Mouse (Mus musculus) heart, adult 2 months (tissue): ENCODE results near the gene Cpne2.

Experiments used
- CTCF ChIP-seq: fragments of 200-600 bp; IDR thresholded peaks from 2 replicates; pipeline ENCODE4 v1.8.1; 2022; ENCODE audit warnings: antibody characterized with exemption, mild to moderate bottlenecking, moderate library complexity
- EP300 ChIP-seq: fragments of 200-500 bp; IDR thresholded peaks from 2 replicates; pipeline ENCODE4 v1.6.1; 2011; ENCODE audit warnings: low read depth, low read length, control low read depth; ENCODE audit not compliant: insufficient read depth
- POLR2A ChIP-seq: fragments of 200-500 bp; IDR thresholded peaks from 2 replicates; pipeline ENCODE4 v1.6.1; 2011; ENCODE audit warnings: mild to moderate bottlenecking, low read depth, low read length, control low read depth; ENCODE audit not compliant: insufficient read depth

DNA sequence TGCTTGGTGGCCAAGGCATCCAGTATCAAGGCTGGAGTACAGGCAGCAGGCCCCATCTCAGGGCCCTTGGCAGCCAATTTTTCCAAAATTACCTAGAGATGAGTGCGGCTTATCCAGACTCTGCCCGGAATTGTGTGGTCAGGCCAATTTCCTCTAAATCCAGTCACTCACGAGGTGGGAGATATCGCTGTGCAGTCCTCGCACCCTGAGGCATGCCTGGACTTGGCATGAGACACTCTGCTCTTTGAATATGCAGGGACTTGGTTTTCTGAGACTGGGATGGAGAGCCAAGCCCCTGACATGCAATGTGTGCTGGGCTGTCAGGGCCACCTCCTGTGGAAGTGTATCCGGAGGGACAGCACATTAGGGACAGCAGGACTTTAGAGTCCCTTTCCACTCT is 33.2 kb downstream of the Cpne2 start:
- TF ChIP-seq POLR2A: no peak
- no peak for TF ChIP-seq CTCF
- TF ChIP-seq EP300: no peak
